Mouse (Mus musculus): ENCODE data around the gene Hipk4. TPM values are rescaled to one million over a fixed set of nuclear protein-coding genes. Genes with fewer than 3 reads are reported as not detected.
A peak's percentile ranks its signal among the peaks of the same experiment; 100 is the strongest.

The Hipk4 gene
- 0.92 and 1.1 TPM in 2 replicates for polyA plus RNA-seq (2015; fragmentation: Nextera tagmentation; extraction: Ambion mirVana)

DNA sequence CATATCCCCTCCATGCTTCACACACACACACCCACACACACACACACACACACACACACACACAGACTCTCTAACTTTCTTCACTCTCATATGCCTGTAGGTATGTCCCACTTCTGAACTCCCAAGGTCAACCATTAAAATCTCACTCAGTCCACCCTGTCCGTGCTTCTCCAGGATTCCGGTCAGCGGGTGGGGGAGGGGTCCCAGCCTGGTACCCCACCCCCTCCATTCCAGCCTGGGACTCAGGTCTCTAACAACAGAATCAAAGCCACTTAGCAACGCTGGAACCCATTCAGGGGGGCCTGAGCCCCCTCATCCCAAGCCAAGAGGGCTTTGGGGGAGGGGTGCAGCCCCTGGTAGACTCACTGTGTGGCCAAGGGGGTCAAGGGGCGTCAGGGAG lies at the start of gene Hipk4:
Gene Hipk4, plus strand, starts transcription at position 301 of the 400 bp plus-strand sequence.
- ATAC-seq (ENCODE audit: insufficient number of reproducible peaks, insufficient read depth, low FRiP score, low TSS enrichment, low read depth), result no peak

DNA sequence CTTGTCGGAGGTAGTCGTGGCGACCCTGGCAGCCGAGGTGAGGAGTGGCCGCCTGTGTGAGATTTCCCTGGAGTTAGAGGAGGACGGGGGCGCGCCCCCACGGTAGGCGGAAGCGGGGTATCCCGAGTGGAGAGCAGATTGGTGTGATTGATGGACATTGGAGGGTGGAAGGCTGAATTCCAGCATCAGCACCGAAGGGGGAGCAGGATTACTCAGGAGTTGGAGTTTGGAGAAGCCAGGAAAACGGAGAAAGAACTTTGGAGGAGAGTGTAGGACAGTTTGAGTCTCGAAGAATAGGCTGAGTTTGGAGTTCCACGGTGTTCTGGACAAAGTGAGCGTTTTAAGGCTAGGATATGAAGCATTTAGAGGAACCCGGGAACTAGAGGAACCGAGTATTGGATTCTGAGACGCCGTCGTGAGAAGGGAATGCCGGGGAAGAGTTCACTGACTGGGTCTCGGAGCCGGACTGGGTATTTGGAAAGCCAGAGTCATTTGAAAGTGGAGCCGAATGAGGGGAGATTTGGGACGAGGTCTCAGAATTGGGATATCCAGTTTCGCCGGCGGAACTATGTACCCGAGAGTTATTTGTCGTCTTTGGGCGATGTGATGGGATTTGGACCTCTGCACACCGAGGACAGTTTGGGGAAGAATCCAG lies 49.1 kb upstream of the Hipk4 start:
- H3K4me1 ChIP-seq, result peaks cover 27% of the 10 kb centered on the region
- no peaks in the 10 kb centered on the region for H3K27me3 ChIP-seq
- peak overlapping the region; percentile 75 for H3K4me3 ChIP-seq
- H3K36me3 ChIP-seq, result peaks cover 30% of the 10 kb centered on the region
- ATAC-seq (ENCODE audit: insufficient number of reproducible peaks, insufficient read depth, low FRiP score, low TSS enrichment, low read depth), result no peak
- peak overlapping the region; percentile 66 for H3K4me2 ChIP-seq
- under 1% methylated on average over 34 of the region's 34 CpGs for WGBS
- peak overlapping the region; percentile 85 for H3K9ac ChIP-seq
- H3K27ac ChIP-seq, result peak overlapping the region; percentile 94
- H3K9me3 ChIP-seq, result no peaks in the 10 kb centered on the region

More for the DNA sequence above, at the start of gene Hipk4:
- Histone ChIP-seq H3K4me2 (no peak within 1 kb of the TSS), H3K9ac (no peak within 1 kb of the TSS), H3K4me1 (0 out of 2 replicates have a peak, but pooled peaks cover 4% of the 10 kb centered on the region), H3K4me3 (no peak within 1 kb of the TSS), H3K36me3 (peaks cover 26% of the 10 kb centered on the region), H3K27ac (no peak within 1 kb of the TSS), H3K9me3 (peaks cover 4% of the 10 kb centered on the region; the same call in 1 of the 2 replicates), H3K27me3 (no peaks in the 10 kb centered on the region)
- 58% methylated on average over 5 of the region's 5 CpGs for WGBS

DNA sequence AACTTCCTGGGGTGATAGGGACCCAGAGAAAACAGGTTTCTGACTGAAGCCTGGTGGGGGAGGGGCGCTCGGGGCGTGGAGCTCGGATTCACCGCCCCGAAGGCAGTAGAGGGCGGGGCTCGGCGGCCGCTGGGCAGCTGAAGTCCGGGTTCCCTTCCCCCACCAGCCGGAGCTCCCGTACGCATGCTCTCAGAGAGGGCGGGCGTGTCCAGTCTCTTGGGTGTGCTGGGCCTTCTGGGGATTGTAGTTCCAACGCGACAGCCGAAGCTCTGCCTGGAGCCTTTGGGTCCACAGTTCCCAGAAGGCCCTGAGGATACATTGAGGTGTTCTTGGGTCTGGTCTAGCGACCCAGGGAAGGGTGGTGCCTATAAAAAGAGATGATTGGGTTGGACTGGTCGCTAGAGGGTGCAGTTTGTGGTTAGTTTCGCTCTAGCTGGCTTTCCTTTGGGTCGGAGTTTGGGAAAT lies 48.5 kb upstream of the Hipk4 start:
- Histone ChIP-seq H3K36me3 (peaks cover 30% of the 10 kb centered on the region), H3K4me2 (peak overlapping the region; percentile 66), H3K27ac (peak overlapping the region; percentile 94), H3K9ac (peak overlapping the region; percentile 85), H3K9me3 (no peaks in the 10 kb centered on the region), H3K27me3 (no peaks in the 10 kb centered on the region), H3K4me1 (peaks cover 27% of the 10 kb centered on the region), H3K4me3 (peak overlapping the region; percentile 75)
- peak; percentile 86 for ATAC-seq (ENCODE audit: insufficient number of reproducible peaks, insufficient read depth, low FRiP score, low TSS enrichment, low read depth)
- under 1% methylated on average over 23 of the region's 23 CpGs for WGBS

DNA sequence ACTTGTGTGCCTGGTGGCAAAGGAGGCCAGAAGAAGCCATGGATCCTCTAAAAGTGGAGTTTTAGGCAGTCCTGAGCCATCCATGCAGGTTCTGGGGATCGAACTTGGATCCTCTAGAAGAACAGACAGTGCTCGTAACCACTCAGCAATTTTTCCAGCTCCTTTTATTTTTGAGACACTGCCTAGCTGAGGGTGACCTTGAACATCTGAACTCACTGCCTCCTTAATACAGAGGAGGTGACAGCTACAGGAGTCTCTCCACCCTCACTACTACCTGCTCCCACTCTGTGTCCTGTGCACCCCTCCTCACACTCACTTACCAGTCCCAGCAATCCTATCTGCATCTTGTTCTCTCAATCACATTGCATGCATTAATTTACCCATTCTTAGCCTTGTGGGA lies 47.5 kb upstream of the Hipk4 start:
- H3K4me3 ChIP-seq, result peak overlapping the region; percentile 75; the same call in 1 of the 2 replicates
- peak overlapping the region; percentile 66 for H3K4me2 ChIP-seq
- H3K27ac ChIP-seq, result 0 out of 2 replicates have a peak overlapping the region, but pooled peaks have one; percentile 94

DNA sequence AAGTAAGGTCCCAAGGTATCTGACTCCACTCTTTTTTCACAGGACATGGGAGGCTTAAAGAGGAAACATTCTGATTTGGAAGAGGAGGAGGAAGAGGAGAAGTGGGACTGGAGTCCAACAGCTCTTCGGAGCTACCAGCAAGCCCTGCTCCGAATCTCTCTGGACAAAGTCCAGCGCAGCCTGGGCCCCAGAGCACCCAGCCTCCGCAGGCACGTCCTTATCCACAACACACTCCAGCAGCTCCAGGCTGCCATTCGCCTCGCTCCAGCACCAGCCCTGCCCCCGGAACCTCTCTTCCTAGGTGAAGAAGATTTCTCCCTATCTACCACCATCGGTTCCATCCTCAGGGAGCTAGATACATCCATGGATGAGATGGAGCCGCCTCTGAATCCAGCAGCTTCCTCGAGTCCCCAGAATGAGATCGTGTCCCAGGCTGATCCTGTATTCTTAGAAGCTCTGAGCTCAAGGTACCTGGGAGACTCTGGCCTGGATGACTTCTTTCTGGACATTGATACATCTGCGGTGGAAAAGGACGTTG lies 46.9 kb upstream of the Hipk4 start:
- no peak for ATAC-seq (ENCODE audit: insufficient number of reproducible peaks, insufficient read depth, low FRiP score, low TSS enrichment, low read depth)
- Histone ChIP-seq H3K4me2 (0 out of 2 replicates have a peak overlapping the region, but pooled peaks have one; percentile 1), H3K27ac (no peak overlapping the region), H3K9ac (no peak overlapping the region), H3K4me1 (peaks cover 34% of the 10 kb centered on the region), H3K4me3 (no peak overlapping the region), H3K27me3 (no peaks in the 10 kb centered on the region), H3K9me3 (no peaks in the 10 kb centered on the region), H3K36me3 (peaks cover 30% of the 10 kb centered on the region)
- 96% methylated on average over 14 of the region's 14 CpGs for WGBS

More for the DNA sequence above, 47.5 kb upstream of the Hipk4 start:
- Histone ChIP-seq H3K4me1 (peaks cover 29% of the 10 kb centered on the region), H3K36me3 (peaks cover 30% of the 10 kb centered on the region), H3K9me3 (no peaks in the 10 kb centered on the region), H3K9ac (no peak overlapping the region), H3K27me3 (no peaks in the 10 kb centered on the region)
- no peak for ATAC-seq (ENCODE audit: insufficient number of reproducible peaks, insufficient read depth, low FRiP score, low TSS enrichment, low read depth)
- WGBS, result 83% methylated on average over 2 of the region's 2 CpGs

DNA sequence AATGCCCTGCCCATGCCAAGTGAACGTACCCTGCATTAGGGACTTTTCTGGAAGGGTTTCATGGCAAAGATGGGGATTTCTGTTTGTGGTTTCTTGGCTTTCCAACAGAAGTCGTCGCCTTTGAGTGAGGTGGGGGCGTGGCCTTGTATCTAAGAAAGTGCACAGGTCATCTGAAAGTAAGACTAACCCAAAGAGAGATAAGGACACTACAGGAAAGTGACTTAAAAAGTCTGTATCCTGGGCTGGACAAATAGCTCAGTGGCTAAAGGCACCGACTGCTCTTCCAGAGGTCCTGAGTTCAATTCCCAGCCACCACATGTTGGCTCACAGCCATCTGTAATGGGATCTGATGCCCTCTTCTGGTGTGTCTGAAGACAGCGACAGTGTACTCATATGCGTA lies 44.5 kb upstream of the Hipk4 start:
- H3K27me3 ChIP-seq, result no peaks in the 10 kb centered on the region
- ATAC-seq (ENCODE audit: insufficient number of reproducible peaks, insufficient read depth, low FRiP score, low TSS enrichment, low read depth), result no peak
- no peak overlapping the region for H3K27ac ChIP-seq
- H3K9ac ChIP-seq, result no peak overlapping the region
- peaks cover 40% of the 10 kb centered on the region for H3K4me1 ChIP-seq
- 78% methylated on average over 7 of the region's 7 CpGs for WGBS
- H3K9me3 ChIP-seq, result no peaks in the 10 kb centered on the region
- no peak overlapping the region for H3K4me2 ChIP-seq
- no peak overlapping the region for H3K4me3 ChIP-seq
- H3K36me3 ChIP-seq, result peaks cover 30% of the 10 kb centered on the region

DNA sequence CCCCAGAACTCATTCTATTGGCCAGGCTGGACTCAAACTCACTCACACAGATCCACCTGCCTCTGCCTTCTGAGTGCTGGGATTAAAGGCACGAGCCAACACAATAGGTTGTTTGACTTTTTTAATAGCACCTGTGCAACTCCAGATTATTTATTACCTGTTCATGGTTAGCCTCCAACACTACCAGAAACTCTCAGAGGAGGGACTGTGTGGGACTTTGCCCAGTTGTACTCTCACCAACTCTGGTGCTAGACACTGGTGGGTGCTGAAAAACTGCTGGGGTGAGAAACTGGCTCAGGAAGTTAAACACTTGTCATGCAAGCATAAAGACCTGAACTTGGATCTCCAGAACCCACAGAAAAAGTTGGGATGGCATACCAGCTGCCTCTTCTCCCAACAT lies 43.3 kb upstream of the Hipk4 start:
- no peaks in the 10 kb centered on the region for H3K9me3 ChIP-seq
- H3K4me3 ChIP-seq, result no peak overlapping the region
- no peaks in the 10 kb centered on the region for H3K27me3 ChIP-seq
- H3K9ac ChIP-seq, result no peak overlapping the region
- ATAC-seq (ENCODE audit: insufficient number of reproducible peaks, insufficient read depth, low FRiP score, low TSS enrichment, low read depth), result no peak
- peaks cover 30% of the 10 kb centered on the region for H3K36me3 ChIP-seq
- WGBS, result 74% methylated on average over 1 of the region's 1 CpGs
- H3K4me2 ChIP-seq, result no peak overlapping the region
- 0 out of 2 replicates have a peak overlapping the region, but pooled peaks have one; percentile 88 for H3K27ac ChIP-seq
- peaks cover 40% of the 10 kb centered on the region for H3K4me1 ChIP-seq

DNA sequence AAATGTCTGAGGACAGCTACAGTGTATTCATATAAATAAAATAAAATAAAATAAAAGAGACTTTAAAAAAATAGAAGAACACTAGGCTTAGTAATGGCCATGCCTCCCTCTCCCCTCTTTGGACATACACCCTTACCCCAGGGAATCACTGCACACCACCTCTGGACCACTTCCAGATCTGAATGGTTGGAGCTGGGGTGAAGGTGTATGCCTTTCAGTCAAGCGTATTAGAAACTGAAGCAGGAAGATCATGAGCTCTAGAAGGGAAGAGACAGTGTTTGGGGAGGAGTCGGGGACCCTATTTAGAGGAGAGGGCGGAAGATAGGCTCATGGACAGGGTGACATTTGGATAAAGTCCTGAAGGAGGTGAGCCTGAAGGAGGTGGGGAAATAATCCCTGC lies 42.6 kb upstream of the Hipk4 start:
- Histone ChIP-seq H3K27ac (peak overlapping the region; percentile 88), H3K9ac (0 out of 2 replicates have a peak overlapping the region, but pooled peaks have one; percentile 62), H3K27me3 (no peaks in the 10 kb centered on the region), H3K4me3 (peak overlapping the region; percentile 42; the same call in 1 of the 2 replicates), H3K4me1 (peaks cover 35% of the 10 kb centered on the region), H3K4me2 (peak overlapping the region; percentile 64), H3K9me3 (no peaks in the 10 kb centered on the region), H3K36me3 (peaks cover 30% of the 10 kb centered on the region)
- 65% methylated on average over 3 of the region's 3 CpGs for WGBS
- ATAC-seq (ENCODE audit: insufficient number of reproducible peaks, insufficient read depth, low FRiP score, low TSS enrichment, low read depth), result no peak

DNA sequence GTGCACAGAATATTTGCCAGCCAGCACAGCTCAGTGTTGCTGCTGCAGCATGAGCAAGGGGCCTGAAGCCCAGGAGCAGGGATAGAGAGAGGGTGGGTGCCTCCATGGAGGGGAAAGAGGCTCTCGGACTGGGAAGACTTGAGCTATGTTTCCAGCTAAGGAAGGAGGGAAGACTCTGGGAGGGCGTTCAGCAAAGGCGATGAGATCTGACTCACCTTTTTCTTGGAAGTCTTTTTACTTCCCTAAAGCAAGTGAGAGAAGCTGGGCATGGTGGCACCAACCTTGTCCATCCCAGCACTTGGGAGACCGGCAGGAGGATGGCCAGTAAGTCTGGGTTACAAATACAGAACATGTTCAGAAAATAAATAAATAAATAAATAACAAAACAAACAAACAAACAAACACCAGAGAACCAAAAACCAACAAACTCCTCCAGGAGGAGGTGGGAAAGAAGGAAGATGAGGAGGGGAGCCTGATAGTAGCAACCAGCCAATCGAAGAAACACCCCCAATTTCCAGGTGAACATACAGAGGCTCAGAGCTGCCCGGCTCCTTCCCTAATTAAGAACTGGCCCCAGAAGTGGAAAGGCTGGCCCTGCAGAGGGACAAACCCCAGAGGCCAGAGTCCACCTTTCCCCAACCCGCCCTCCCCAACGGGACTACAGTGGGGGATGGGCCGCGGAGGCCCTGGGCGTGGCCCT lies 42.0 kb upstream of the Hipk4 start:
- Histone ChIP-seq H3K4me1 (peaks cover 35% of the 10 kb centered on the region), H3K36me3 (peaks cover 26% of the 10 kb centered on the region), H3K27ac (peak overlapping the region; percentile 88), H3K27me3 (no peaks in the 10 kb centered on the region), H3K4me2 (peak overlapping the region; percentile 64), H3K4me3 (peak overlapping the region; percentile 42), H3K9me3 (no peaks in the 10 kb centered on the region), H3K9ac (peak overlapping the region; percentile 62)
- no peak for ATAC-seq (ENCODE audit: insufficient number of reproducible peaks, insufficient read depth, low FRiP score, low TSS enrichment, low read depth)
- WGBS, result 7% methylated on average over 11 of the region's 11 CpGs

DNA sequence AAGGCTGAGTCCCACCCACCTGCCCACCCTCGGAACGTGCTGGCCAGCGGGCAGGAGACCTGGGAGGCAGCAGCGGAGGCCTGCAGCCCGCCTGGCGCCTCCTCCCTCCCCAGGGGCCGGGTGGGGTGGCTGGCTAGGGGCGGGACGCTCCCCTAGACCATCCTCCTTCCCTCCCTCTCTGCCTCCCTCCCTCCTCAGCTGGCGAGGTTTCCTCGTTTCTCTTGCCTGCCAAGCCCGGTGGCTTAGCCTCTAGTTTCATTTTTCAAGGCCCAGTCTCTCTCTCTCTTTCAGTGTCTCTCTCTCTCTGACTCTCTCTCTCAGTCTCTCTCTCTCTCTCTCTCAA lies 41.5 kb upstream of the Hipk4 start:
- peak; percentile 86 for ATAC-seq (ENCODE audit: insufficient number of reproducible peaks, insufficient read depth, low FRiP score, low TSS enrichment, low read depth)
- peaks cover 20% of the 10 kb centered on the region for H3K36me3 ChIP-seq
- H3K4me1 ChIP-seq, result peaks cover 35% of the 10 kb centered on the region
- no peaks in the 10 kb centered on the region for H3K9me3 ChIP-seq
- H3K4me3 ChIP-seq, result peak overlapping the region; percentile 42
- WGBS, result 0% methylated on average over 11 of the region's 12 CpGs
- H3K4me2 ChIP-seq, result peak overlapping the region; percentile 64
- peak overlapping the region; percentile 88 for H3K27ac ChIP-seq
- H3K9ac ChIP-seq, result peak overlapping the region; percentile 62
- no peaks in the 10 kb centered on the region for H3K27me3 ChIP-seq

DNA sequence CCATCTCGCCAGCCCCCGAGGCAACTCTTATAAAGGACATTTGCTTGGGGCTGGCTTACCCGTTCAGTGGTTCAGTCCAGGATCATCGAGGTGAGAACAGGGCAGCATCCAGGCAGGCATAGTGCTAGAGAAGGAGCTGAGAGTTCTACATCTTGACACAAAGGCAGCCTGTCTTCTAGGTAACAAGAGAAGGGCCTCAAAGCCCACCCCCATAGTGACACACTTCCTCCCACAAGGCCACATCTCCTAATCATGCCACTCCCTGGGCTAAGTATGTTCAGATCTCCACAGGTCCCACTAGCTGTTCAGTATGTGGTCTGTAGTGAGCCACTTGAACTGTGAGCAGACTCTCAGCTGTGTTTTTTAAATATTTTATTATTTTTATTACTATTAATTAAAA lies 39.2 kb upstream of the Hipk4 start:
- no peak overlapping the region for H3K9ac ChIP-seq
- no peak overlapping the region for H3K4me3 ChIP-seq
- 78% methylated on average over 4 of the region's 4 CpGs for WGBS
- H3K4me1 ChIP-seq, result peaks cover 37% of the 10 kb centered on the region
- H3K36me3 ChIP-seq, result peaks cover 3% of the 10 kb centered on the region
- no peaks in the 10 kb centered on the region for H3K27me3 ChIP-seq
- ATAC-seq (ENCODE audit: insufficient number of reproducible peaks, insufficient read depth, low FRiP score, low TSS enrichment, low read depth), result no peak
- H3K27ac ChIP-seq, result no peak overlapping the region
- no peaks in the 10 kb centered on the region for H3K9me3 ChIP-seq
- no peak overlapping the region for H3K4me2 ChIP-seq
